Mouse (Mus musculus): ENCODE data around the gene Prickle2.

The Prickle2 gene

DNA sequence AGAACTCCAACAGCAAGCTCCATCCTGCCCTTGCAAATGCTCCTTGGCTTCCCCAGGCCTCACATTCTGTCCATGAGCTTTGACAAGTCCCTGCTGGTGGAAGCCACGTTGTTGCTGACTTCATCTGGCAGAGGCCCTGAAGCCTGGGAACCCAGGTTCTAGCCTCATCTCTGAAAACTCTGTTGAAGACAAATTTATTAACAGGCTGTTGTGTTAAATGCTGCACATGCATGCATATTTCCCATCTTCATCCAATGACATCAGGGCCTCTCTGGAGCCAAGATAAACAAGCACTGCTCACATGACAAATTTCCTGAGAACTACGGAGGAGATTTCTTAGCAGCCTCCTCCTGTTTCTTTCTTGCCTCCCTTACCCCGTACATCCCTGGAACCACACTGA lies 259.3 kb downstream of the Prickle2 start:
- peak; percentile 24 for DNase-seq (ENCODE audit: low spot score)

DNA sequence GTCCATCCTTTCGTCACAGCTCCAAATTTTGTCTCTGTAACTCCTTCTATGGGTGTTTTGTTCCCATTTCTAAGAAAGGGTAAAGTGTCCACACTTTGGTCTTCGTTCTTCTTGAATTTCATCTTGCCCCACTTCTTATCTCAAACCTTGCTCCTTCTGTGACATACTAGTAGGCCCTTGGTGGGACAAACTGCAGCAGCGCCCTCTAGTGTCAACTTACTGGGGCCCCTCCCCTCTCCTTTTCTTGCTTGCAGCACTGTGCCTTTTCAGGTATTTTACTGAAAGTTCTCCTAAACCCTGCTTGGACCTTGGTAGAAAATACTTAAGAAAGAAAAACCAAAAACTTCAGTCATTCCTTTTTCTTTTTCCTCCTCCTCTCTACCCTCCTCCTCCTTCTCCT lies 264.8 kb downstream of the Prickle2 start:
- peak; percentile 51 for DNase-seq (ENCODE audit: low spot score)

DNA sequence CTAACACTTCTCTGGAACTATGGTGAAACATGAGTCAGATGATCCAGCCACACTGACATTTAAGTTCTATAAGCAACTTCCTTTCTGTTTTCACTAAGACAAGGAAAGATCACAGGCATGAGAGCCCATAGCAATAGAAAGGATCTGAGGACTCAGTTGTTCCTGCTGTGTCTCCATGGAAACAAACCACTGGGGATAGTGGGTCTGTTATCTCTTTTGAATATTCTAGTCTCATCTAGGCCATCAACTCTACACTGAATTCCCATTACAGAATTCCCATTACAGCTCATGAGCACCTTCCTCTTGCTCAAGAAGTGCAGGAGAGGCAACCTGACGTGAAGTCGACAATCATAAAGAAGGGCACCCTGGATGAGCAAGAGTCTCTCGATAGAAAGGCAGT lies 265.7 kb downstream of the Prickle2 start:
- DNase-seq (ENCODE audit: low spot score): no peak

GRCm38 (mm10) chr6:92432146-92432545 lies 273.8 kb downstream of the Prickle2 start:
- DNase-seq (ENCODE audit: low spot score): no peak

DNA sequence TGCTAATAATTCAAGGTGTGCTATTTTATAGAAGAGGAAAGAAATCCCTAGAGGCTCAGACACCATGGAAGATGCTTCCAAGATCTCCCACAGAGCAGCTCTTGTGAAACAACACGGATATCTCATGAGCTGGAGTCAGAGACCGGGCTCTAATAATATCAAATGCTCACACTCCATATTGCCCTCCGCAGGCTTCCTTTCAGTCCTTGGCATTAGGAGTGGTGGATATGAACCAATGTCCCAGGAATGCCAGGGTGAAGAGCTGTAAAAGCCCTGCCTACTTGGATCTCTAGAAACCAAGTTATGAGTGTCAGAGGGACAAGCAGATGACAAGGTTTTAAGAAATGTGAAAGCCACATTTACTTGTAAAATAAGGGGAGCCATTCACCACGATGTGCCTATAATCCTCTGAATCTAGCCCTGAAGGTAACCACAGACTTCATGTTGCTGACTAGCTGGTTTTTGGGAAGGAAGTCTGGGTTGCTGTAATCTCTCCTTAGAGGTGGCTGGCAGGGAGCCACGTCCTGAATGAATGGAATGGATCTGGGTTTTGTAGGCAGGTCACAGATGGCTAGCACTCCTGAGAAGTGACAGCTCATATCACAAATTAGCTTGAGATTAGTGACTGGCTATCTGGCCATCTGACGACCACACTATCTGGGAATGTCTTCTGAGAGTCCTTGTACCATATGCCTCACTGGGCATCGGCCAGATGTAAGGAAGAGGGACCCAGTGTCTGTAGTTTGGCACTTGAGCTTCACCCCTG lies 278.4 kb downstream of the Prickle2 start:
- DNase-seq (ENCODE audit: low spot score): no peak

DNA sequence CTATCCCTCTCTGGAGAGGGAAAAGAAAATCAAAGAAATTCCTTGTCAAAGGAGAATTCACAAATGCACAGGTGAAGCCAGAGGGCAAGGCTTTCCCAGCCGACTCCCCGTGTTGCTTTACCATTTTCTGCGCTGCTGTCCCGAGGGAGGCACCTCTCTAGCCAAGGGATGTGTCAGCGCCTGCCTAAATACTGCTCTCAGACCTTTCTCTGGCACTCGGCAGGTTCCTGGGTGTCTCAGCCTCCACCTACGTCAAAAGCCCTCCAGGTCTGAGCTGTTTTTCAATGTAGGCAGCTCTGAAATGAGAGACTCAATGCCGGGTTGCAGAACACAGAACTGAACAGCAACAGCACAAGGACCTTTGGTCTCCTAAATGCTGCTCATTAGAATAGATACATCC lies 280.1 kb downstream of the Prickle2 start:
- no peak for DNase-seq (ENCODE audit: low spot score)

GRCm38 (mm10) chr6:92425476-92425875 lies 280.5 kb downstream of the Prickle2 start:
- no peak for DNase-seq (ENCODE audit: low spot score)

DNA sequence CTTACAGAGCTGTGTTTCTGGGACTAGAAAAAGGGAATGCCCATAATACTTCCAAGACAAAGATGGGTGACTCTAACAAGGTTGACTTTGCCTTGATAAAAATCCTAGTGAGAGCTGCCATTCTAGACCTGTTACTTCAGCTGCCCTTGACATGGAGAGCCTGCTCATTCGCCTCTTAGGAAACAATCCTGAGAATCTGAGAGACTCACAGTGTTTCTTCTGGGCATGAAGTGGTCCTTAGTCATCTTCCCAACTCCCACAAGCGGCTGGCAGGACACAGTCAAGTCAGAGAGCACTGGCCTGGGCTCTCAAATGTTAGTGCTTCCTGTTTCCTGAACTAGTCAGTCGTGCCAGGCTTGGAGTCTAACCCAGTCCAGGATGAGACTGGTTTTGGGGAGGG lies 281.0 kb downstream of the Prickle2 start:
- DNase-seq (ENCODE audit: low spot score): no peak

GRCm38 (mm10) chr6:92422286-92422685 lies 283.7 kb downstream of the Prickle2 start:
- no peak for DNase-seq (ENCODE audit: low spot score)

GRCm38 (mm10) chr6:92420106-92420505 lies 285.8 kb downstream of the Prickle2 start:
- no peak for DNase-seq (ENCODE audit: low spot score)

DNA sequence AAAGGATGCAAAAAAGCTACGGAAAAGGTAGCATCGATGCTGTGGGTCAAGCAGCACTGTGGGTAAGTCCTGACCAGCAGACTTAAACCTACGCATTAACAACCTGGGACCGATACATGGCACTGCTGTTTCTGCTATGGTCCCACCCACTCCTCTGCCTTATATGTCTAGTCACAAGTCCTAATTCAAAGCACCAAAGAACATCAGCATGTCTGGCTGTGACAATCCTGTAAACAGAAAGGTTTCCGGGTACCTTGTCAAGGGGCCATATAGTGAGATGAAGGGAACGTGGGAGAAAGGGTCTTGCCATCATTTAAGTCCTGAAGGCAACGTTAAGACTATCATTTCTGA lies 290.6 kb downstream of the Prickle2 start:
- no peak for DNase-seq (ENCODE audit: low spot score)

DNA sequence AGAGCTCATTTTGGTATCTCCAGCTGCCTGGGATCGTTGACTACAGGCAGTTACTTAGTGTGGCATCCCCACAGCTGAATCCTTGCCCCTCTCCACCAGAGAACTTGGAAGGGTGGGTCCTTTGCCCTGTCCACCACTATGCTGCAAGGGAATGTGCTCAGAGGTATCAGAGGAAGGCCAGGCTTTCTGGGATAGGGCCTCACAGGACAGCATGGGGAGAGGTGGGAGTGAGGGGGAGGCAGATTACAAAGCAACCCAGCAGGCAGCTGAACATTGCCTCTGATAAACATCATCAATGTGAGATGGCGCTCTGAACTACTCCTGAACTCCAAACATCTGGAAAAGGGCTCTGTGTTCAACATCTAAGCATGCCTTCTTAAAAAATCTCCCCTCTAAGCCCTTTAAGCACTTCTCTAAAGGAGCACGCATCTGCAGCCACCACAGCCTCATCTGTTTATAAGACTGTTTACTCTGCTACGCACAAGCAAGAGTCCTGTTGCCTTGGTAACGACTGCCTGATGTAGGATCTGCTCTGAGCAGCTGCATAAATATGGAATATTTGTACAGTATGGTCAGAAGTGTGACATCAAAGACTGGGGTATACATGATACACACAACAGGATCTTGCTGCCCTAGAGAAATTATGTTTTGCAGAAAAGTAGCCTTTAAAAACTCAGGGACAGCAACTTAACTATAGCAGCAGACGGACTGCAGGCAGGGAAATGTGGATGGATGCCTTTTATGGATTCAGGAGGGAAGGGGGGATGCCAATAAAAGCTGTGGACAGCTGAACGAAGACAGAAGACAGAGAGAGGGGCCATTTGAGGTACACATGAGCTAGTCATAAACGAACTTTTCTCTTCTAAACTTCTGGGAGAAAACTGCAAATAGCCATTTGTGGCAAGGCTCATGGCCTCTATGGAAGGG lies 291.2 kb downstream of the Prickle2 start:
- DNase-seq (ENCODE audit: low spot score): no peak

- DNase-seq (ENCODE audit: low spot score): no peak
Measured at GRCm38 (mm10) chr6:92413982-92414381, 292.0 kb downstream of the Prickle2 start.

- DNase-seq (ENCODE audit: low spot score): no peak
Measured at GRCm38 (mm10) chr6:92409788-92410187, 296.2 kb downstream of the Prickle2 start.

DNA sequence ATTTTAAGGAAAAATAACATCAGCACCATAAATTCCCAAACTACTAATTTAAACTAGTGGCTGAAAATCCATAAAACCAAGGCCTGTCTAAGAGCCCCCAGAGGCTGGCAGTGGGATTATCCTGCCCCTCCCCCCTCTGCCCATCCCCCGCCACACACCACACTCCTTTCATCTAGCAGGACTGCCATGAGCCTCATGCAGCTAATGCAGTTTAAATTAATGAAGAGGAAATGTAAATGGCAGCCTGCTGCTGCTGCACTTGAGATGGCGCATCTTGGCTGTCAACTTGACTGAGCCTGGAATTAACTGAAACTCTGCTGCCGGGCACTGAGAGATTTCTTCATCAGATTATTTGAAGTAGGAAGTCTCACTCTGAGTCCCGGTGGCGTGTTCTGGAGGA lies 298.7 kb downstream of the Prickle2 start:
- DNase-seq (ENCODE audit: low spot score): no peak

DNA sequence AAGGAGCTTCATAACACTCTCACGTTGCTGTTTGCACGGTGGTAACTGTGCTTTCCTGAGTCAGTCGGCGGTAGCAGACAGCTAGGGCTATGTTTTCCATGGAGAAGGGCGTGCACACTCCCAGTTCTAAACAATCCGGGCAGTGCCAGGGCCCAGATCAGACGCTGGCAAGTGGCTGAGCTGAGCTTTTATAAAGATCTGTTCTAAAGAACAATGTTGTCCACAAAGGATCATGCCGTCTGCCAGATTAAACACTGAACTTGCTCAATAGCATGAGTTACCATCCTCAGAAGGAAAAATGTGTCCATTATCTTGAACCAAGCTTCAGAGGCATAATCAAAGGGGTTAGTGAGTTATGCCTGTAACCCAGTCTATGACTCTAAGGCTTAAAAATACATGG lies 300.4 kb downstream of the Prickle2 start:
- DNase-seq (ENCODE audit: low spot score): no peak

DNA sequence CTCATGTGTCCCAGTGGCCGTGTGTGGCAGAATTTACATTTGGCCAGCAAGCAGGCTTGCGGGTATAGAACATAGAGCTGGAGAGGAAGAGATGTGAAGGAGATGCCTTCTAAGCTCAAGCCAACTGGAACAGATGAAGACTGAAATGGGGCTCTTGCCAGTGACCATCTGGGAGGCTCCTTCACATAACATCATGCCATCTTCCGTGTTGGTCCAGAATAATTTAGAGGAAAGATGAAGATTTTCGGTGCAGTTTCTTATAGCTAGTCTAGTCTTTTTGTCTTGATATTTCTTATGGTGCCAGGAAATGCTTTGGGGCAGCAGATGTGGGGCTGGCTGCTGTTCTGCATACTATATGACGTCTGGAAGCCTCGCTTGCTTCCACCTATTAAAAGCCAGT lies 308.1 kb downstream of the Prickle2 start:
- DNase-seq (ENCODE audit: low spot score): no peak

DNA sequence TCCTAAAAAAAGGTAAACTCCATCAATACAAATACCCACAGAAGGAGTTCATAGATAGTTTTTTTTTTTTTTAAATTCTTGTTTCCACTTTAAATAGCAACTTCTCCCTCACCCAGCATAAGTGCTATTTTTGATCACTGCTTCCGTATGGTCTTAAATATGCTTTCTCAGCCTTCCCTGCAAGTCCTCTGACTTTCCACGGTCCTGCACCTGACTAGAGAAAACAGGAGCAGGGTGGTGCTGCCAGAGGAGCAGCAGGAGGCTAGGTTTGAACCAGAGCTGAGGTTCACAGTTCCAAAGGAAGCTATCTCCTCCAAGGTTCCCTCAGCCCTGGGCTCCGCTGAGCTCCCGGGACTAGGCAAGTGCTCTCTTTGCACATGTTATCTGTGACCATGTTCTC lies 310.4 kb downstream of the Prickle2 start:
- DNase-seq (ENCODE audit: low spot score): no peak

DNA sequence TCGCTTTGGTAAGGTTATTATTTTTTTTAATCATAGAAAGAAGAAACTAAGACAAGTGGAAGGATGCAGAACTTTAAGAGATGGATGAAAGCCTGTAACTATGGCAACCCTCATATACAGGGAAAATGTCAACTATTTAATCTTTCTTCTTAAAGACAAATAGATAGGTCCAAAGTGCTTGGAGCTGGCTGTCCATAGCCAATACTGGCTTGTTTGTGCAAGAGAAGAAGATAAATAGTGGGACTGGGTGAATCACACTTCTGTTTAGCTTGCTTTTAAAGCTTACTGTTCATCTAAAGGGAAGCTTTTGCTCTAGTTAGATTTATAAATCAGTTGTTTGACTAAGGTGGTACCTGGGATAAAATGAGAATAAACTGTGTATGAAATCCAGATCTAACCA lies 310.8 kb downstream of the Prickle2 start:
- DNase-seq (ENCODE audit: low spot score): no peak

DNA sequence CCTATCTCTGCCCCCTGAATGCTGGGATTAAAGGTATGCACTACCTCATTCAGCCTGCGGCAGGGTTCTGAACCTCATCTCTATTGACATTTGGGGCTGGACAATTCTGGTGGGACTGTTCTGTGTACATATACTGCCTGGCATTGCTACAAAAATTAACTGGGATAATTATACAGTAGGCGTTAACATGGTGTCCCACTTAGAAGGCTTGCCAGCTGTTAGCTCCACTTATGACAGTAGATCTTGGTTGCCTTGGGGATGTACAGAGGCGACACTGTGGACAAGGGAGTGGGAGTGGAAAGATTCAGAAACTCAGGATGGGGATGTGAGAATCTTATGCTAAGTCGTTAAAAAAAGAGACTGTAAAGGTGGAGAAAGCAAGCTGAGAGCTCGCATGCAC lies 311.3 kb downstream of the Prickle2 start:
- no peak for DNase-seq (ENCODE audit: low spot score)

- DNase-seq (ENCODE audit: low spot score): no peak
Measured at GRCm38 (mm10) chr6:92390321-92390720, 315.6 kb downstream of the Prickle2 start.

DNA sequence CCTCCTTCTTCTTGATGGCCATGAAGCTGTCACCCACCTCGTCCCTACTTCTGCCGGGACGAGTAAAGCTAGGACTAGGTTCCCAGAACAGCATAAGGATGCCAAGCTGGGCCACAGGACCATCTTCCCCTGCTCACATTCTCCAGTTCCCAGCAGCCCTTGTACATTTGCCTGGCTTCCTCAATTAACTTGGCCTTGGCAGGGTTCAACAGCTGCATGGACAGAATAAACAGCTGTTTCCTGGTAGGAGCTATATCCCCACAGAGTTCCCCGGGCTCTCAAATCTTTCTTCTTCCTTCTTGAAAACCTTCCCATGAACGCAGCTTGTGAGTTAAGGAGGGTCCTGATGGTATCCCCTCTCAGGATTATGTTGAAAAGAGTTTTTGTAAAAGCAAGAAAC lies 317.3 kb downstream of the Prickle2 start:
- DNase-seq (ENCODE audit: low spot score): no peak

GRCm38 (mm10) chr6:92383196-92383782 lies 322.7 kb downstream of the Prickle2 start:
- DNase-seq (ENCODE audit: low spot score): no peak
